Mouse (Mus musculus) kidney, postnatal 0 days (tissue): Measurements from ENCODE around the gene Kifc5b. TPM values are rescaled to one million over a fixed set of nuclear protein-coding genes. Genes with fewer than 3 reads are reported as not detected.
A peak's percentile ranks its signal among the peaks of the same experiment; 100 is the strongest.

Source experiments
- ATAC-seq: fragments of 200-750 bp; cut with Nextera tagmentation; replicated peaks from 2 replicates; pipeline ENCODE4 v1.8.0; 2017; ENCODE audit warnings: low read depth, moderate number of reproducible peaks, moderate TSS enrichment, moderate library complexity; ENCODE audit not compliant: low FRiP score
- DNase-seq: peaks from one replicate; pipeline ENCODE4 v3.0.0-alpha.2; 2016; ENCODE audit warnings: low spot score
- H3K27ac ChIP-seq: fragments of 300-500 bp; sonication (generic); 2 replicates; pipeline ENCODE4 v1.5.1; 2014; ENCODE audit warnings: mild to moderate bottlenecking
- H3K27me3 ChIP-seq: fragments of 300-500 bp; sonication (generic); 2 replicates; pipeline ENCODE4 v1.6.1; 2014; ENCODE audit warnings: low read length, mixed read lengths; ENCODE audit not compliant: insufficient read depth
- H3K36me3 ChIP-seq: fragments of 300-500 bp; sonication (generic); 2 replicates; pipeline ENCODE4 v1.6.1; 2014; ENCODE audit warnings: low read length, mixed read lengths; ENCODE audit not compliant: insufficient read depth
- H3K4me1 ChIP-seq: fragments of 300-500 bp; sonication (generic); replicated peaks from 2 replicates; pipeline ENCODE4 v1.6.1; 2014; ENCODE audit warnings: antibody characterized with exemption, low read length, mixed read lengths; ENCODE audit not compliant: insufficient read depth
- H3K4me2 ChIP-seq: fragments of 300-500 bp; sonication (generic); 2 replicates; pipeline ENCODE4 v1.6.1; 2014; ENCODE audit warnings: mild to moderate bottlenecking, low read length, moderate library complexity, mixed read lengths
- H3K4me3 ChIP-seq: fragments of 300-500 bp; sonication (generic); replicated peaks from 2 replicates; pipeline ENCODE4 v1.5.1; 2014; ENCODE audit warnings: low read depth, low read length
- H3K9ac ChIP-seq: fragments of 300-500 bp; sonication (generic); 2 replicates; pipeline ENCODE4 v1.6.1; 2014; ENCODE audit warnings: low read depth, low read length
- H3K9me3 ChIP-seq: fragments of 300-500 bp; sonication (generic); replicated peaks from 2 replicates; pipeline ENCODE4 v1.6.1; 2016; ENCODE audit warnings: low read length, inconsistent platforms, mixed read lengths
- CTCF ChIP-seq: IDR thresholded peaks from 2 replicates; pipeline ENCODE4 v1.5.1; 2016; ENCODE audit warnings: antibody characterized with exemption, low read depth, mild to moderate bottlenecking, moderate library complexity
- WGBS: fragments of 180-500 bp; shearing (Covaris S2); extraction: QIAGEN DNeasy Blood & Tissue Kit; methylation state at CpG from one replicate; pipeline ENCODE4 v1.1.7; 2014; 5-methylcytosine and 5-hydroxymethylcytosine counted together
- polyA plus RNA-seq: library from polyadenylated mRNA; unstranded; fragments of >200 nt; fragmentation: Nextera tagmentation; extraction: Ambion mirVana; gene quantifications from 2 replicates; pipeline ENCODE4 v1.2.1, GENCODE M21; 2015

Gene Kifc5b
- polyA plus RNA-seq: 1.3 and 1.8 TPM in 2 replicates

- peak; percentile 98 for ATAC-seq
Measured at GRCm38 (mm10) chr17:26916711-26917482, at the start of gene Kifc5b. TSS of gene Kifc5b (plus strand) at chr17:26917091.

GRCm38 (mm10) chr17:26868756-26869155, 48.1 kb upstream of the Kifc5b start:
- Histone ChIP-seq H3K27me3 (no peaks in the 10 kb centered on the region), H3K9me3 (no peaks in the 10 kb centered on the region), H3K4me1 (no peaks in the 10 kb centered on the region), H3K36me3 (no peaks in the 10 kb centered on the region), H3K4me3 (no peak overlapping the region), H3K4me2 (no peak overlapping the region), H3K9ac (no peak overlapping the region), H3K27ac (no peak overlapping the region)
- DNase-seq (no peak), ATAC-seq (no peak)
- TF ChIP-seq CTCF: no peak
- 32% methylated on average over 5 of the region's 5 CpGs for WGBS

More at GRCm38 (mm10) chr17:26916711-26917482, at the start of gene Kifc5b:
- H3K9ac ChIP-seq: peak within 1 kb of the TSS; percentile 64
- no peaks in the 10 kb centered on the region for H3K4me1 ChIP-seq
- WGBS: under 1% methylated on average over 72 of the region's 72 CpGs
- H3K27me3 ChIP-seq: no peaks in the 10 kb centered on the region
- peak within 1 kb of the TSS; percentile 65 for H3K4me3 ChIP-seq
- peak; percentile 100 for TF ChIP-seq CTCF
- H3K27ac ChIP-seq: no peak within 1 kb of the TSS; the same call in 1 of the 2 replicates
- no peaks in the 10 kb centered on the region for H3K36me3 ChIP-seq
- no peaks in the 10 kb centered on the region for H3K9me3 ChIP-seq
- peak within 1 kb of the TSS; percentile 66 for H3K4me2 ChIP-seq
- peak; percentile 99 for DNase-seq

GRCm38 (mm10) chr17:26872870-26873269, 44.0 kb upstream of the Kifc5b start:
- no peak overlapping the region for H3K27ac ChIP-seq
- no peaks in the 10 kb centered on the region for H3K27me3 ChIP-seq
- WGBS: 61% methylated on average over 3 of the region's 3 CpGs
- no peak overlapping the region for H3K4me3 ChIP-seq
- no peak for TF ChIP-seq CTCF
- no peaks in the 10 kb centered on the region for H3K4me1 ChIP-seq
- no peak overlapping the region for H3K9ac ChIP-seq
- peak; percentile 18 for DNase-seq
- no peak overlapping the region for H3K4me2 ChIP-seq
- ATAC-seq: no peak
- no peaks in the 10 kb centered on the region for H3K36me3 ChIP-seq
- H3K9me3 ChIP-seq: no peaks in the 10 kb centered on the region

- Histone ChIP-seq H3K9me3 (no peaks in the 10 kb centered on the region), H3K4me3 (no peak overlapping the region), H3K36me3 (no peaks in the 10 kb centered on the region), H3K4me1 (no peaks in the 10 kb centered on the region), H3K27ac (no peak overlapping the region), H3K4me2 (no peak overlapping the region), H3K27me3 (no peaks in the 10 kb centered on the region), H3K9ac (no peak overlapping the region)
- ATAC-seq (no peak), DNase-seq (no peak)
- no peak for TF ChIP-seq CTCF
- WGBS: 61% methylated on average over 8 of the region's 8 CpGs
Measured at GRCm38 (mm10) chr17:26873502-26873901, 43.4 kb upstream of the Kifc5b start.

GRCm38 (mm10) chr17:26874542-26874941, 42.3 kb upstream of the Kifc5b start:
- no peaks in the 10 kb centered on the region for H3K27me3 ChIP-seq
- no peaks in the 10 kb centered on the region for H3K9me3 ChIP-seq
- DNase-seq (no peak), ATAC-seq (no peak)
- no peaks in the 10 kb centered on the region for H3K4me1 ChIP-seq
- H3K9ac ChIP-seq: no peak overlapping the region
- H3K36me3 ChIP-seq: no peaks in the 10 kb centered on the region
- no peak overlapping the region for H3K4me2 ChIP-seq
- no peak overlapping the region for H3K4me3 ChIP-seq
- H3K27ac ChIP-seq: no peak overlapping the region
- no peak for TF ChIP-seq CTCF
- 77% methylated on average over 11 of the region's 11 CpGs for WGBS

- H3K27me3 ChIP-seq: no peaks in the 10 kb centered on the region
- H3K36me3 ChIP-seq: no peaks in the 10 kb centered on the region
- H3K4me1 ChIP-seq: no peaks in the 10 kb centered on the region
- H3K9ac ChIP-seq: no peak overlapping the region
- no peaks in the 10 kb centered on the region for H3K9me3 ChIP-seq
- H3K4me3 ChIP-seq: no peak overlapping the region
- ATAC-seq (no peak), DNase-seq (no peak)
- no peak for TF ChIP-seq CTCF
- WGBS: 83% methylated on average over 7 of the region's 7 CpGs
- no peak overlapping the region for H3K4me2 ChIP-seq
- H3K27ac ChIP-seq: no peak overlapping the region
Measured at GRCm38 (mm10) chr17:26877927-26878326, 39.0 kb upstream of the Kifc5b start.
